Mouse (Mus musculus): ENCODE data around the gene Mettl3. TPM values are rescaled to one million over a fixed set of nuclear protein-coding genes. Genes with fewer than 3 reads are reported as not detected.

Mettl3 gene
- polyA plus RNA-seq, 1 experiment, result 30.5 TPM

DNA sequence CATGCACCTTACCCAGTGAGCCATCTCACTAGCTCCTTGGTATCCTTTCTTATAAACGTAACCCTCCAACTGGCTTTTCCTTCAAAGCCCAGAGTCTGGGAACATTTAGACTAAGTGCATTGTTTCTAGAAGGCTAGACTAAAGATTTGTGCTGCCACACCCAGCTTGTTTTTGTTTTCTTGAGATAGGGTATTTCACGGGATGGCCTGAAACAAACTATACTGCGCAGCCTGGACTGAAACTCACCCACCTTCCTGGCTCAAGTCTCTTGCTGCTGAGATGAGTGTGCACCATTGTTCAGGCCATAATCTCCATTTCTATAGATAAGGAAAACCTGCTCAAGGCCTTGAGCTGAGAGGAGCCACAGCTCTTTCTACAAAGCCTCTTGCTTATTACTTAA, 20.7 kb downstream of the Mettl3 start:
- Histone ChIP-seq H3K27me3 (ENCODE audit: control insufficient read depth, insufficient read depth, insufficient read length) (no peaks in the 10 kb centered on the region), H3ac (ENCODE audit: control insufficient read depth, insufficient read length) (no peak overlapping the region), H3K4me3 (no peak overlapping the region), H3K36me3 (ENCODE audit: control insufficient read depth, insufficient read depth) (peaks cover 22% of the 10 kb centered on the region), H3K4me2 (ENCODE audit: low read depth) (no peak overlapping the region), H3K79me2 (ENCODE audit: control insufficient read depth, insufficient read depth) (peaks cover 50% of the 10 kb centered on the region)
- no peak for TF ChIP-seq POLR2A (IDR thresholded peaks at IDR 0.05; ENCODE audit: insufficient read length, low read depth)
- no peak for TF ChIP-seq TCF3 (IDR thresholded peaks at IDR 0.05; ENCODE audit: insufficient read length, low read depth)
- no peak for TF ChIP-seq CEBPB (IDR thresholded peaks at IDR 0.05; ENCODE audit: insufficient read depth, poor library complexity, severe bottlenecking)
- no peak for TF ChIP-seq USF1 (IDR thresholded peaks at IDR 0.05; ENCODE audit: low read depth)
- no peak for TF ChIP-seq TCF12 (IDR thresholded peaks at IDR 0.05; ENCODE audit: insufficient read depth, poor library complexity, severe bottlenecking)
- TF ChIP-seq POLR2AphosphoS2 (IDR thresholded peaks at IDR 0.05; ENCODE audit: insufficient read length, low read depth), result no peak
- TF ChIP-seq MAX (IDR thresholded peaks at IDR 0.05; ENCODE audit: low read depth), result no peak
- TF ChIP-seq E2F4 (IDR thresholded peaks at IDR 0.05; ENCODE audit: insufficient read depth), result no peak
- TF ChIP-seq SRF (IDR thresholded peaks at IDR 0.05; ENCODE audit: control insufficient read depth, insufficient read length, low read depth), result no peak
- TF ChIP-seq MYOD1 (IDR thresholded peaks at IDR 0.05; ENCODE audit: control insufficient read depth in 1 of 3, insufficient read length in 2 of 3, low read depth in 2 of 3), result no peak
- TF ChIP-seq REST (IDR thresholded peaks at IDR 0.05; ENCODE audit: insufficient read depth, insufficient read length), result no peak
- TF ChIP-seq MYOG (IDR thresholded peaks at IDR 0.05; ENCODE audit: control insufficient read depth in 1 of 3, insufficient read depth in 1 of 3, insufficient read length in 2 of 3, low read depth in 2 of 3), result no peak

DNA sequence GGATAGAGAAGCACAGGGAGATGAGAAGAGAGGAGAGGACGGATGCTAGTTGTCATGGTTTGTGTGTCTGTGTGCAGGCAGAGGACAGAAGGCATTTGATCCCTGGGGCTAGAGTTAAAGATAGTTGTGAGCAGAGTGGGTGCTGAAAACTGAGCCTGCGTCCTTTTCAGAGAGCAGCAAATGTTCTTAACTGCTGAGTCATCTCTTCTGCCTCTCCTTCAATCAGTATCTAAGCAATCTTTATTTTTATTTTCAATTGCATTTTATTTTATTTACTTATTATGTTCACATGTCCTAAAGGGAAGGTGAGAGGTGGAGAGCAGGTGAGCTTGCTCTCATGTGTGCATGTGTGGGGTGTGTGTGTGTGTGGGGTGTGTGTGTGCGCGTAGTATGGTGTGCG, 21.3 kb downstream of the Mettl3 start:
- Histone ChIP-seq H3ac (ENCODE audit: control insufficient read depth, insufficient read length) (no peak overlapping the region), H3K4me2 (ENCODE audit: low read depth) (no peak overlapping the region), H3K36me3 (ENCODE audit: control insufficient read depth, insufficient read depth) (peaks cover 22% of the 10 kb centered on the region), H3K79me2 (ENCODE audit: control insufficient read depth, insufficient read depth) (peaks cover 50% of the 10 kb centered on the region), H3K27me3 (ENCODE audit: control insufficient read depth, insufficient read depth, insufficient read length) (no peaks in the 10 kb centered on the region), H3K4me3 (no peak overlapping the region)
- TF ChIP-seq E2F4 (IDR thresholded peaks at IDR 0.05; ENCODE audit: insufficient read depth) (no peak), POLR2A (IDR thresholded peaks at IDR 0.05; ENCODE audit: insufficient read length, low read depth) (no peak), MYOD1 (IDR thresholded peaks at IDR 0.05; ENCODE audit: control insufficient read depth in 1 of 3, insufficient read length in 2 of 3, low read depth in 2 of 3) (no peak), MYOG (IDR thresholded peaks at IDR 0.05; ENCODE audit: control insufficient read depth in 1 of 3, insufficient read depth in 1 of 3, insufficient read length in 2 of 3, low read depth in 2 of 3) (no peak), POLR2AphosphoS2 (IDR thresholded peaks at IDR 0.05; ENCODE audit: insufficient read length, low read depth) (no peak), USF1 (IDR thresholded peaks at IDR 0.05; ENCODE audit: low read depth) (no peak)

DNA sequence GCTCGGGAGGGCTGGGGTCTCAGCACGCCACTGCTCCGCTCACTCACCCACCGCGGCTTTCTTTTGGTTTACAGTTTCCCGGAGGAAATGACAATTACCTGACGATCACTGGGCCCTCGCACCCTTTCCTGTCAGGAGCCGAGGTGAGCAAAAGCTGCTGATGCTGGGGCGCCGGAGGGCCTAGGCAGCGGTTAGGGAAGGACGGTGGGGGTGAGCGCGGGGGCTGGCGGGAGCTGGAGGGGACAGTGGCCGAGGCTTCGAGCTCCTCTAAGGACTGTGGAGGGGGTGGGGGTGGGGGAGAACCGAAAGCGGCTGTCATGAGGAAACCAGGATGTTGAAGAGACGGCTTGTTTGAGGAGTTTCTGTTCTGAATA, 25.2 kb downstream of the Mettl3 start:
- Histone ChIP-seq H3K4me3 (peak overlapping the region; percentile 85), H3K4me2 (ENCODE audit: low read depth) (peak overlapping the region; percentile 88), H3K27me3 (ENCODE audit: control insufficient read depth, insufficient read depth, insufficient read length) (no peaks in the 10 kb centered on the region), H3K79me2 (ENCODE audit: control insufficient read depth, insufficient read depth) (peaks cover 50% of the 10 kb centered on the region), H3ac (ENCODE audit: control insufficient read depth, insufficient read length) (peak overlapping the region; percentile 39), H3K36me3 (ENCODE audit: control insufficient read depth, insufficient read depth) (peaks cover 9% of the 10 kb centered on the region)
- no peak for TF ChIP-seq E2F4 (IDR thresholded peaks at IDR 0.05; ENCODE audit: insufficient read depth)
- no peak for TF ChIP-seq MAX (IDR thresholded peaks at IDR 0.05; ENCODE audit: low read depth)
- no peak for TF ChIP-seq CEBPB (IDR thresholded peaks at IDR 0.05; ENCODE audit: insufficient read depth, poor library complexity, severe bottlenecking)
- no peak for TF ChIP-seq TCF12 (IDR thresholded peaks at IDR 0.05; ENCODE audit: insufficient read depth, poor library complexity, severe bottlenecking)
- TF ChIP-seq REST (IDR thresholded peaks at IDR 0.05; ENCODE audit: insufficient read depth, insufficient read length), result no peak
- no peak for TF ChIP-seq TCF3 (IDR thresholded peaks at IDR 0.05; ENCODE audit: insufficient read length, low read depth)

DNA sequence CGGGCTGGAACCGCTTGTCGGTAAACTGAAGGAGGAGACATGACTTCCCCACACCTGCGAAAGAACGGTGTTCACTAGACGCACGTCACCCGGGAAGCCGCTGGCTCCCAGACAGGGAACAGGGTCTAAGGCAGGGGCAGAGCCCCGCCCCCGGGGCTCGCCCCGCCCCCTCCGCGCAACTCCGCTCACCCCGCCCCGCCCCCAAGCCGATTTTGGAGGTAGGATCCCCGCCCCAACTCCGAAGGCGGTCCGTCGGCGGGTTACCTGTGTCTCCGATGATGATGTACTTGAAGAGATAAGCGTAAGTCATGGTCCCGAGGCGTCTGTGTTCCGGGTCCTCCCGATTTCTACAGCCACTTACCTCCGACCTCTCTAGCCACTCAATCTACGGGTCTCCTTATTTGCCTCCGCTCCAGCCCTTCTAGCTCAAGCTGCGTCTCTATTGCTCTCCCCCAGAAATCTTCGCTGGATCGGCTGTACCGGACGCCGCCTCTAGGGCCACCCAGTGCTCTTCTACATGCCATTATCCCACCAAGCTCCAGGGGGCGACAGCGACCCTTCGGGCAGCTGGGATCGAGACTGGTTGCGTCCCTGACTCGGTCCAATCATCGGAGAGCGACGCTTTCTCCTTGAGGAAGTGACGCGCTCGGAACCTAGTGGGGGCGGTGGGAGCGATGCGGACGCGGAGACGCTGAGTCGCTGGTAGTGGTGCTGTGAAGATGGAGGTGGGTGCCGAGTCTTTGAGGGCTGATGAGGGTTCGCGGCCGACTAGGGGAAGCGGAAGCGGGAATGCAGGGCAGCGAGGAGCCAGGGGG, 25.8 kb downstream of the Mettl3 start, which contains the start of the genes Tox4 and Rab2b:
TSS of gene Tox4 (plus strand) at position 215 of the 815 bp plus-strand sequence.
TSS of gene Rab2b (minus strand) at position 614 of the 815 bp plus-strand sequence.
- peak within 1 kb of the TSS; percentile 88 for H3K4me2 ChIP-seq (ENCODE audit: low read depth)
- peak within 1 kb of the TSS; percentile 85 for H3K4me3 ChIP-seq
- no peaks in the 10 kb centered on the region for H3K27me3 ChIP-seq (ENCODE audit: control insufficient read depth, insufficient read depth, insufficient read length)
- H3K79me2 ChIP-seq (ENCODE audit: control insufficient read depth, insufficient read depth), result peaks cover 45% of the 10 kb centered on the region
- no peak for TF ChIP-seq TCF12 (IDR thresholded peaks at IDR 0.05; ENCODE audit: insufficient read depth, poor library complexity, severe bottlenecking)
- peak; percentile 95 for TF ChIP-seq POLR2AphosphoS2 (IDR thresholded peaks at IDR 0.05; ENCODE audit: insufficient read length, low read depth)
- TF ChIP-seq E2F4 (IDR thresholded peaks at IDR 0.05; ENCODE audit: insufficient read depth), result no peak
- no peak for TF ChIP-seq USF1 (IDR thresholded peaks at IDR 0.05; ENCODE audit: low read depth)
- TF ChIP-seq TCF3 (IDR thresholded peaks at IDR 0.05; ENCODE audit: insufficient read length, low read depth), result no peak
- TF ChIP-seq SRF (IDR thresholded peaks at IDR 0.05; ENCODE audit: control insufficient read depth, insufficient read length, low read depth), result peak; percentile 75
- TF ChIP-seq MYOG (IDR thresholded peaks at IDR 0.05; ENCODE audit: control insufficient read depth in 1 of 3, insufficient read depth in 1 of 3, insufficient read length in 2 of 3, low read depth in 2 of 3), result peak in 2 of 3 experiments; percentile 24 to 70
- no peak for TF ChIP-seq CEBPB (IDR thresholded peaks at IDR 0.05; ENCODE audit: insufficient read depth, poor library complexity, severe bottlenecking)
- TF ChIP-seq REST (IDR thresholded peaks at IDR 0.05; ENCODE audit: insufficient read depth, insufficient read length), result no peak
- peak in 2 of 3 experiments; percentile 18 to 19 for TF ChIP-seq MYOD1 (IDR thresholded peaks at IDR 0.05; ENCODE audit: control insufficient read depth in 1 of 3, insufficient read length in 2 of 3, low read depth in 2 of 3)
- peak; percentile 94 for TF ChIP-seq POLR2A (IDR thresholded peaks at IDR 0.05; ENCODE audit: insufficient read length, low read depth)
- TF ChIP-seq MAX (IDR thresholded peaks at IDR 0.05; ENCODE audit: low read depth), result no peak
- H3K36me3 ChIP-seq (ENCODE audit: control insufficient read depth, insufficient read depth), result peaks cover 9% of the 10 kb centered on the region
- H3ac ChIP-seq (ENCODE audit: control insufficient read depth, insufficient read length), result peak within 1 kb of the TSS; percentile 39
